Mouse (Mus musculus): ENCODE measurements around the gene Olfr548-ps1.
"Not testable (repeated sequence)": the region's sequence is repeated elsewhere in the genome, so short reads cannot be mapped to it uniquely, and the experiment has no call there.

Gene Olfr548-ps1

DNA sequence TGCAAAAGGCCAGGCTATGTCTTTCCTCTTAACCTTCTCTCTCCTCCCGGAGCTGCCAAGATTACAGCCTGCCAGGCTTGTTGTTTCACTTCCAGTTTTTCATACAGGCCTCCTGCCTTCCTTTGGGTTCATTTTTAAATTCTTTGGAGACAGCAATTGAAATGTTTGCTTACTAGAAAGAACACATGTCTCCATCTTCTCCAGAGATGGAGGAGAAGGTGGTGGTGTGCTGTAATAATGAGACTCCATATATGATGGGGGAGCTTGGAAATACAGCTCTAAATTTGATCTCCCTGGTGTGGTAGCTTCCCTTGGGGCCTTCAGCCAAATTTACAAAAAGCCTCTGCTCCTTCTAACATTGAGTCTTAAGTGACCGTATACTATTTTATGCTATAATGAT lies at the start of gene Olfr548-ps1:
Gene Olfr548-ps1 (plus strand): TSS at position 301 of the 400 bp plus-strand sequence.
- ATAC-seq (ENCODE audit: low TSS enrichment), result no peak

DNA sequence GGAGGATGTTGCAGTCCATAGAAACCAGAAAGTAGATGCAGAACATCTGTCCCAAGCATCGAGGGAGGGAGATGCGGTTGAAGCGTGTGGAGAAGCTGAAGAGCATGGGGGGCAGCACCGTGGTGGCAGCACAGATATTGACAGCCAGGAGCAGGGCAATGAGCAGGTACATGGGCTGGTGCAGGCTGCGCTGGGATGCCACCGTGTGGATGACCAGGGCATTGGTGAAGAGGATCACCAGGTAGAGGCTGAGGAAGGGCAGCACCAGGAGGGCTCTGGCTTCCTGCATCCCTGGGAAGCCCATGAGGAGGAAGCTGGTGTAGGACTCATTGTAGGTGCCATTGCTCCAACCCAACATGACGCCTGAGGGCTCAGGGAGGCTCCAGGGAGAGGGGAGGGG lies 46.3 kb upstream of the Olfr548-ps1 start:
- ATAC-seq (ENCODE audit: low TSS enrichment), result not testable (repeated sequence)

DNA sequence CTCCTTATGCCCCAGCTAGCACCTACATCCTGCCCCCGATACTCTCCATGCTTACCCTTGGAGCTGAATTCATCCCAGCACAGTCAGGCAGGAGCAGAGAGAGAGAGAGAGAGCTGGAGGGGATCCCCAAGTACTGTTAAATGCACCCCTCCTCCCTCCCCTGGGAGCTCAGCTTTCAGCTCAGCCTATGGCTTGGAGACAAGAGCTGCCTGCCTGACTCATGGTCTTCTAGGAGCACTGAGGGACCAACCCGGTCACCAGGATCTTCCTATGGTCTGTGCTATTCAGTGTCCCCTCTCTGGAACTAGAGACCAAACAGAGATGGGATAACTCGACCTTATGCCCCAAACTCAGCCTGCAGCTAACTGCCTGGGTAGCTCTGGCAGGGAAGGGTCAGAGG lies 41.2 kb upstream of the Olfr548-ps1 start, which contains the start of gene Olfr545:
Gene Olfr545 (minus strand): TSS at position 101 of the 400 bp plus-strand sequence.
- no peak for ATAC-seq (ENCODE audit: low TSS enrichment)

DNA sequence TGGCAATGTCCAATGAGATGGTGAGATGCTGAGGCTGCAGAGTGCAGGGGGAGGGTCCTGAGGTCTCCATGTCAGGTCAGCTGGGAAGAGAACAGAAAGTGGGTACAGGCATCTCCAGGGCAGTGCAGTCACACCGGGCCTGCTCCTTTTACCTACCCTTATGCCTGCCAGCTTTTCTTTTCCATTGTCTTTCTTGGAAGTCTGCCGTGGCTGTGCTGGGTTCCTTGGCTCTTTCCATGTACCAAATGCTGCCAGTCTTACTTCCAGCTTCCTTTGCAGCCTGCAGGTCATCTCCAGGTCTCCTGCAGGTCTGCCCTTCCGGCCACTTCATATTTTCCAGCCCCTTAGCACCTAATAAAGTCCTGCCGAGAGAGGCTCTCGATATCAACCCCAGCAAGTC lies 38.7 kb upstream of the Olfr548-ps1 start:
- ATAC-seq (ENCODE audit: low TSS enrichment), result no peak

DNA sequence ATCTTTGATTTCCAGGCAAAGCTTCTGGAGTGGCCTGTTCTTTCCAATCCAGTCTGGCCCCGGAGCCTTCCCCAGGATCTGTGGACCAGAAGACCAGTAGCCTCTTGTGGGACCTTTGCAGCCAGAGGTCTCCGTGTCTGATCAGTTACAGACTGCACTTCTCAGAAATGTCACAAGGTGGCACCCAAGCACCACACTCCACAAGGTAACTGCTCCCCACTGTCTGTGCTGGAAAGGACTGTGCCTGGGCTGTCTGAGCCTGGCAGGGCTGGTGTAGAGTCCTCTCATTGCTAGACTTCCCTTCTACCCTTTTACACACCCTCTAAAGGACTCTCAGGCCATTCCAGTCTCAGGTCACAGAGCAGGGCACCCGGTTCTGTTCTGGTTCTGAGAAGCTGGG lies 33.8 kb upstream of the Olfr548-ps1 start:
- ATAC-seq (ENCODE audit: low TSS enrichment), result peak; percentile 89

DNA sequence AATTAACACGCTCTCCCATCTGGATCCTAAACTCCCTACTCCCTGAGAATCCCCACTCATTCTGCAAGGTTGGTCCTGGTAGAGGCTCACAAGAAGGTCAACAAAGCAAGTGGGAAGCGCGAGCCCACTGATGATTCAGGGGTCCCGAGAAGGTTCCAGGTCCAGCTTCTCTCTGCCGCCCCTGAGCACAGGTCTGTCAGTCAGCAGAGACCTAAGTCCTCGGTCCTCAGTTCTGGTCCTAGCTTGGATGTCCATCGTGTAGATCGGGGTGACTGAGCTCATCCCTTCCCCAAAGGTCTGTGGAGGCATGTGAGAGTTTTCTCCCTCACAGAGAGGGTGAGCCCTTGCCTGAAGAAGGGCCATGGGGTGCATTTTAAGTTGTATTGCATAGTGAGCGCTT lies 32.6 kb upstream of the Olfr548-ps1 start:
- no peak for ATAC-seq (ENCODE audit: low TSS enrichment)

DNA sequence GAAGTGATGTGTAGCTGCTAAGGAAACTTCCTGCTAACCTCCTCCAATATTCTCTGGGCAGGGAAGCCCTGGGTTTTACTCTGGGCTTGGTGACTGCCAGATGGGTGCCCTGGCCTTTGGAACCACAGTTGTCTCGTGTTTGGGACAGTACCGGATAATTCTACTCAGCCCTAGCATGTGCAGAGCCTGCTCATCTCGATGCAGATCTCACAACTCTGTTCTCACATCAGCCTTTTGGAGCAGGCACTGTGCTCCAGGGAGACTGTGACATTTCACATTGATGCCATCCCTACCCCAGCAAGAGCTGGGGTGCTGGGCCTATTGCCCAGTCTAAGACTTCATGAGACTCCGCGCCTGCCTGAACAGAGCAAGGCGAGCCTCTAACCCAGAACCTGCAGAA lies 32.0 kb upstream of the Olfr548-ps1 start:
- ATAC-seq (ENCODE audit: low TSS enrichment), result no peak

DNA sequence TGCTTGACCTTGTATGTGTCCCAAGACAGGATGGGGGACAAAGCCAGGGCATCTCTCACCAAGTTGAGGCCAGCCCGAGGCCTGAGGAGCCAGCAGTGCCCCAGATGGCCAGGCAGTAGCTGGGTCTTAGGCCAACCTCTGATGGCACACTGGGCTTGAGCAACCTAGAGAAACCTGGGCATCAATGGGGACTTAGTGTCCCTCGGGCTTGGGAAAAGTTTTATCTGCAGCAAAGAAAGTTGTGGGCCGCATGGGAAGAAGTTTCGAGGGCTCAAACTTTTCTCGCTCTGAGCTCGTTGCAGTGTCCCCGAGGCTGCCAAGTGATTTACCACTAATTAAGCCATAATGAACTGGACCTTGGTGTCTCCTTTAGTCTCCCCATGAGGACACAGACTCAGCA lies 31.0 kb upstream of the Olfr548-ps1 start:
- no peak for ATAC-seq (ENCODE audit: low TSS enrichment)

DNA sequence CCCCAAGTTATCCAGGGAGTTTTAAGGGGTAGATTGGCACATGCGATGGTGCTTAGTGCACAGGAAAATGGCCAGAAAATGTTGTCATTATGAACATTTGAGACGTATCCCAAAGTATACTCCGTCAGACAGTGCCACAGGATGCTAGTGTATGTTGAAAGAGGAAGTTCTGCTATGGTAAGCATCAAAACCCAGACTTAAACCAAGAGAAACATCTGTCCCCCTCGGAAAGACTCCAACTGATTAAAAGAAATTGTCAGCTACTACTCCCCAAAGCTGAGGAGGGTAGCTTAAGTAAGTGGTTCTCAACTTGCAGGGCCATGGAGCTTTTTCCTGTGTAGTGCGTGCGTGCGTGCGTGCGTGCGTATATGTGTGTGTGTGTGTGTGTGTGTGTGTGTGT lies 28.8 kb upstream of the Olfr548-ps1 start:
- no peak for ATAC-seq (ENCODE audit: low TSS enrichment)

DNA sequence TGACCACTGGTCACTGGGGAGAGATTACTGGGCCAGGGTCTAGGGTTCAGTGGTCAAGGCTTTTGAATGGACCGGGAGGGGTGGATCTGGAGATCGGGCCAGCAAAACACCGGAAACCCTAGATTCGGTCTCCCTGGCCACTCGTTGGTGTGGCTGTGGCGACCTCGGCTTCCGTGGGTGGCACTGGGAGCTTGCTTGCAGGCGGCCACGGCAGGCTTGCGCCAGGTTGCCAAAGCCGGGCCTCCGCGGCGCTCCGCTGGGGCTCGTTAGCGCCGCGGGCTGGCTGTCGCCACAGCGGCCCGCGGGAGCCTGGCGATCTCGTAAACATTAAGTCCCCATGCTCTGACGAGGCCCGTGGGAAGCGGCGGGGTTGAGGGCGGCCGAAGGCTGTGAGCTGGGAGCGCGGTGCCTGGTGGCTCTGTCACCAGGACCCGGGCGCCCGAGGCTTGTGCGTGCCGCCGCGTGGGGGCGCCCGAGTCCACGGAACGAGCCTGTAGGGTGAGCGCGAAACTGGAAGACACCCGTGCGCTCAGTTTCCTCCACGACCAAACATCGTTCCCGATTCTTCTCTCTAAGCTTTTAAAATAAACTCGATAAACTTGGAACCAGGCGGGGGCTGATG lies 27.8 kb upstream of the Olfr548-ps1 start:
- ATAC-seq (ENCODE audit: low TSS enrichment), result peak; percentile 97

DNA sequence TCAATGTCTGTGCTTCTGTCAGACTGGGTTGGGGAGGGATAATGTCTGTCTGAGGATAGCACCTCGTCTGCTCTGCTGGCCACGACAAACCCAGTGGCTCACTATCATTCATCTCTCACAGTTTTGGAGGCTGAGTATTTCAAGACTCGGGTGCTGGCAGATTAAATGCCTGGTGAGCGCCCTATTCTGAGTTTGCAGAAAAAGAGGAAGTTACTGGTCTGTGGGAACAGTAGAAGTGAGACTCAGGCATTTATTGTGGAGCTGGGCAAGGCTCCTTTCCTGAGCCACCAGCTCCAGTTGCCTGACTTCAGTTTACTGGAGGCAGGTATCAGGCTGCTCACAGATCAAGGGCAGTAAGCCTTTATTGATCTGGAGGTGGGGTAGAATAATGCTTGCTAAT lies 26.6 kb upstream of the Olfr548-ps1 start:
- ATAC-seq (ENCODE audit: low TSS enrichment), result no peak

DNA sequence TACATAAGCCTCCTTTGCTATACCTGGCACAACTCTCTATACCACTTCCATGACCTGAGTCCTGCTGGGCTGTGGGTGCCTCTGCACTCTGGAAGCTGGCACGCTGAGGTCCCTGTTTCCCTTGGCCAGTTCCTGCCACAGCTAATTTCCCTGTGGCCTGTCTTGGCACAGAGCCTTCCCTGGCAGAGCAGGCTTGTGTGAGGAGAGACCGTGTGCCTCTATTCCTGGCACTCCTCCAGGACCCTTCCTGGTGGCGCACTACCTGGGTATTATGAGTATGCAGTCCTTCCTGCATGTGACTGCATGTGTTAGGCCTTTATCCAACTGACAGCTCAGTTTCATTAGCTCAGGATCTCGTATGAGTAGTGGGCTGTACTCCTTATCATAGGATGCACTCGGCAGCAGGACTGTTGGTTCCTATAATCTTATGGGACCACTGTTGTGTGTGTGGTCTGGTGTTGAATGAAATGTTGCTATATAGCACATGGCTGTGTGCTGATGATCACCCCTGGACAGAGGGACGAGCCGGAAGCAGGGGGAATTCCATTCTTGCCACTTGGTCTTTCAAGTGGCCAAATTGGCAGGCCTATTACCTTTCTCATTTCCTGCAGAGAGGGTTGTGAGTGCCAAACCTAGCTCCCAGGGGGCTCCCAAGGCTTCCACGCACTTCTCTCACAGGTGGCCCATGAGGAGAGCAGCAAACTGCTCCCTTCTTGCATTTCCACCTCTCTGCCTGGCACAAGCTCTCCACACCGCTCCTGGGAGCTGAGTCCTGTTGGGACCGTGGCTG lies 24.2 kb upstream of the Olfr548-ps1 start:
- ATAC-seq (ENCODE audit: low TSS enrichment), result no peak

DNA sequence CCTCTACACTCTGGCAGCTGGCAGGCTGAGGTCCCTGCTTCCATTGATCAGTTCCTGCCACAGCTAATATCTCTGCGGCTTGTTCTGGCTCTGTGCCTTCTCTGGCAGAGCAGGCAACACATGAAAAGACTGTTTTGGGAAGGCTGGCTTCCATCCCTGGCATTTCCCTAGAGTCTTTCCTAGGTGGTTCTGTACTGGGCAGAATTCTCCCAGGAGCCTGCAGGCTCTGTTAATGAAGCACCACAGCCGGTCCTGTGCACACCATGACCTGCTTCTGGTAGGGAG lies 23.7 kb upstream of the Olfr548-ps1 start:
- no peak for ATAC-seq (ENCODE audit: low TSS enrichment)

DNA sequence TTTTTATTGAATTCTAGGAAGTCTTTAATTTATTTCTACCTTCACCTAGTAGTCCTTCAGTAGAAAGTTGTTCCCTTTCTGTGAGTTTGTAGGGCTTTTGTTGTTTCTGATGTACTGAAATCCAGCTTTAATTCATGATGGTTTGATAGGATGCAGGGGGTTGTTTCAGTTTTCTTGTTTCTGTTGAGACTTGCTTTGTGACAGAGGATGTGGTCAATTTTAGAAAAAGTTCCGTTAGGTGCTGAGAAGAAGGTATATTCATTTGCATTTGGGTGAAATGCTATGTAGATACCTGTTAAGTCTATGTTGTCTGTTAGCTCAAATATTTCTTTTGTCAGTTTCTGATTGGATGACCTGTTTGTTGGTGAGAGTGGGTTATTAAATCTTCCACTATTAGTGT lies 11.6 kb upstream of the Olfr548-ps1 start:
- no peak for ATAC-seq (ENCODE audit: low TSS enrichment)

DNA sequence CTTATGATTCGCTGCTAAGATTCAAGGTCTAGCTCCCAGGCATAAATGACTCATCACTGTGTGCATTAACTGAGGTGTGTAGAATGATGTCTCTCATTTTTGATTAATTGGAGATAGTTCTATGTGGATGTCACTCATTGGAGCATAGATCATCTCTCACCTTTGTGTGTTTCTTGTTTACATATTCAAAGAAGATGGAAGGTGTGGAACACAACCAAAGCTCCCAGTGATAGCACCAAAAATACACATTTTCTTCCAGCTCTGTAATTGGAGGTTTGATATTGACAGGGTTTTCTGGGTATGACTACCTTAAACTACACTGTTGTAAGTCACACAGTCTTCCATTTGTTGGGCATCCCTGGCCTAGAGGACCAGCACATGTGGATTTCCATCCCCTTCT lies 6.2 kb upstream of the Olfr548-ps1 start, which contains the start of gene Olfr547:
Gene Olfr547 (plus strand): TSS at position 301 of the 400 bp plus-strand sequence.
- no peak for ATAC-seq (ENCODE audit: low TSS enrichment)

DNA sequence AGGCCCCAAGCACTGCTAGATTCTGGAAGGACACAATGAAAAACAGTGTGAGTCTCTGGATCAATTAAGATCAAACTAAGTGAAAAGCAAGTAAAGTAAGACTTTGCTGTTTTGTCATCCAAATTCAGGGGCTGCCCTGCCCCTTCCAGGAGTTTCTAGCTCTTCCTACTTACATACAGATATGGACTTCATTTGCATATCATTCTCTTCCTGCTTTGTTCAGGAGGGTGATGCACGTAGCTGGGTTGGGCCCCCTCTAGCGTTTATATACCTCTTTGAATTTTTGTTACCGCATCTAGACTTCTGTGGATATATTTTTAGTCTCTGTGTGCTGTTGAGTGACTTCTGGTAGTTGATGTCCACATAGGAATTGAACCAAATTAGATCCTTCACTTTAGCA lies 555 bp downstream of the Olfr548-ps1 start:
- ATAC-seq (ENCODE audit: low TSS enrichment), result no peak

DNA sequence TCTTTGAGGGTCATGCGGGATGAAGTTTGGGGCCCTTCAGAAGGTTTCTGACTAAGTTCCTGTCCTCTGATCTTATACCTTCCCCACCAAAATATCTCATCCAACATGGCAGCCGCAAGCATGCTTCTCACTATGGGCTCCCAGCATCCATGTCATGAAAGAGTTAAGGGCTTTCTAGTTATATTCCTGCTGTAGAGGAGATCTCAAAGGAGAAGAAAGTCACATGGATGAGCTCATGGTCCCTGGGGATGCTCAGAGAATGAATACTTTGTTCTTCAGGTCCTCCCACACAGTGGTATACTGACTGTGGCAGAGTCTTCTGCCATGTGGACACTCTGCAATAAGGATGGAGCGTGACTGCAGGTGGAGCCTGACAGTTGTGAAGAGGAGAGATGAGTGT lies 8.9 kb downstream of the Olfr548-ps1 start, which contains the start of gene Olfr549:
Gene Olfr549 (plus strand): TSS at position 301 of the 400 bp plus-strand sequence.
- ATAC-seq (ENCODE audit: low TSS enrichment), result no peak

DNA sequence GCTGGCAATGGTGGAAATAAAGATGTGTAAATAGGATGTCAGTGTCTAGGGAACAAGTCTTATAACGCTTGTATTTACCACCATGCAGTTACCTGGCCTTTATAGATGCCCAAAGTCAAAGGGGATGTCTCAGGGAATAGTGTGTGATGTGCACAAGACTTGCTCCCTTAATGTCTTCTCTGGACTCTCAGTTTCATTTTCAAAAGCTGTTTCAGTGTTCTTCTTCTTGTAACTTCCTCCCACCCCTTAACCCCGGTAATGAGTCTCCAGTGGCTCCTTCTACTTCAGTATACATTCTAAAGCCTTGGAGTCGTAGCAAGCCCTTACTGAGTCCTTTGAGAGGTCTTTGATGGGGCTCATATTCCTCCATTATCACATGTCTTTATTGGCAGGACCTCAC lies 12.6 kb downstream of the Olfr548-ps1 start:
- no peak for ATAC-seq (ENCODE audit: low TSS enrichment)

DNA sequence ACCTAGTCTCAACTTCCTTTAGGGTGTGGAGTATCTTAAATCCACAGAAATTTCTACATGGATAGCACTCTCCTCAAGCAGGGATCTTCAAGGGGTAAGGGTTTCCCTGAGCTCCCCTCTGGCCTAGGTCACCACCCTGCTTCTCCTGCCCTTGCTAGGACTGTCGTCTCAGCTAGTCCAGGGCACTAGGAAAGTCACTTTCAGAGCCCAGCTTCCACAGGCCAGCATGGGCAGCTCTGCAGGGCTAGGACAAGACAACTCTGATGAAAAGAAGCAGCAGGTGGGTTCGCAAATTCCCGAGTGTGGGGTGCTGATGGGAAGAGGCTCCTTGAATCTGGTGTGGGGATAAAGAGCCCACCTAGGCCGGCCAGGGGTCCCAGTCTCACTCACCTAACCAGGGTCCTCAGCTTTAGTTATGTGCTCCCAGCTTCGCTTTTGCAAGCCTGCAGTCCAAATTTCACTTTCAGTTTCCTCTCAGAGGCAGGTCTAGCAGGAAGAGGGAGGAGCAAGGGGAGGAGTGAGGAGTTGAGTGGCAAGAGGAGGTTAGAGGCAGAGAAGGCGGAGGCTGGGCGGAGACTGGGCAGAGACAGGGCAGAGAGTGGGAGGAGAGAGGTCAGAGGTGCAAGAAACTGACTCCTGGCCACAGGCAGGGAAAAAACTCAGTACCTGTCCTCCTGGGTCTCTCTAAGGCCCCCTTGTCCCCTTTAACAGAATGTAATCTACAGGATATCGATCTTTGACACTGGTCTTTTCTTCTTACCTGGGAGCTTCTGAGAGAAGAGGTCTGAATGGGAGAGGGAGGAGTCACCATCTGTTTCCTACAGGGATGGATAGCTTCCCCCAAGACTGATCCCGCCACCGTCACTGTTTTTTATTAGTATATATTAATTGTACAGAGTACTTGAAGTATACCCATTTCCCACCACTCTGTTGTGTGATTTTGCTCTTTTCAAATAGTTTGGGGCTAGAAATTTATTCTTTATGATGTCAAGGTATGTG lies 24.6 kb downstream of the Olfr548-ps1 start, which contains the start of gene Trim21:
Gene Trim21 (minus strand): TSS at position 488 of the 999 bp plus-strand sequence.
- peak; percentile 94 for ATAC-seq (ENCODE audit: low TSS enrichment)

DNA sequence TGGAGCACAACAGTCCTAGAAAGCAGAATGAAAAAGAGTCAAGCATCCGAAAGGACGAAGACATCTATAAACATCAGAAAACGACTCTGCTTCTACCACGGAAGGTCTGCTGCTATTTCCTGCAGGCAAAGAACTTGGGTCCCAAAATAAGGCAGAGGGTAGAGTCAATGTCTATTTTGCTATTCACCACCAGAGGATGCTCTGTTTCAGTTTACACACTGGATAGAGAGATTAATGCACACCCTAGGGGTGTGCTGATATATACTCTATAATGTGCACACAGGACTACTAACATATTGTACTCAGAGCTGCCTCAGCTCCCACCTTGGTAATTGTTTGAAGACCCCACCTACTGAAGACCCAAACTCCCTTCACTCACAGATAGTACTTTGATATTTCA lies 25.5 kb downstream of the Olfr548-ps1 start:
- ATAC-seq (ENCODE audit: low TSS enrichment), result no peak

DNA sequence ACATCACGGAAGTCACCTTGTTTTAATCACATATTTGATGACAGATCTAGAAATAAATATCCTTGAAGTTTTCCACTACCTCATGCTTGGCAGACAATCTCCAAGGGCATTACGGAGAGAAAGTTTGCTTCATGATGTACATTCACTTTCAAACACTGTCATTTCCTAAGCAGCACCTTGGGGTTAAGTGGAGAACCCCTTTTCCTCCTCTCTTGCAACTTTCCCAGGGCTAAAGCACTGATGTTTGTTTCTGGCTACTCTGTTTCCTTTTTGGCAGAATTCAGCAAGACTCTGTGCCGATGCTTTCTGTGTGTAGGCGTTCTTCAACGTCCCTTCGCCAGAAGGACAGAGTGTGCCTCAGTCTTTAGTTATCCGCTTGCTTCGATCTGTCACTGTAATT lies 30.4 kb downstream of the Olfr548-ps1 start, which contains the start of gene Olfr550:
Gene Olfr550 (plus strand): TSS at position 301 of the 400 bp plus-strand sequence.
- no peak for ATAC-seq (ENCODE audit: low TSS enrichment)

Data from frontal cortex, adult (tissue).